Mouse (Mus musculus): ENCODE measurements around the gene Rasa3. TPM values are rescaled to one million over a fixed set of nuclear protein-coding genes. Genes with fewer than 3 reads are reported as not detected.
A peak's percentile ranks its signal among the peaks of the same experiment; 100 is the strongest.

Gene Rasa3
- 9.8 and 9.9 TPM in 2 replicates for polyA plus RNA-seq (2015; fragmentation: Nextera tagmentation; extraction: Ambion mirVana)

GRCm38 (mm10) chr8:13677413-13677883 lies at the start of gene Rasa3:
TSS of gene Rasa3 (minus strand) at chr8:13677603.
- Histone ChIP-seq H3K4me3 (ENCODE audit: low read depth, low read length) (peak within 1 kb of the TSS; percentile 75), H3K4me1 (replicated peaks; ENCODE audit: control insufficient read depth, insufficient read depth, low read length) (no peaks in the 10 kb centered on the region), H3K4me2 (replicated peaks; ENCODE audit: low read depth) (peak within 1 kb of the TSS; percentile 97), H3K27ac (ENCODE audit: low read depth, low read length) (peak within 1 kb of the TSS; percentile 67), H3K27me3 (replicated peaks; ENCODE audit: control insufficient read depth, insufficient read depth, low read length) (0 out of 2 replicates have a peak, but pooled peaks cover 6% of the 10 kb centered on the region), H3K9ac (ENCODE audit: low read depth, low read length) (peak within 1 kb of the TSS; percentile 70), H3K9me3 (ENCODE audit: control insufficient read depth) (no peaks in the 10 kb centered on the region), H3K36me3 (ENCODE audit: control insufficient read depth, insufficient read depth) (no peaks in the 10 kb centered on the region)
- no peak for TF ChIP-seq CTCF (IDR thresholded peaks at IDR 0.05; ENCODE audit: low read depth)
- under 1% methylated on average over 42 of the region's 42 CpGs for WGBS
- ATAC-seq, result peak; percentile 96

GRCm38 (mm10) chr8:13725722-13726121 lies 48.3 kb upstream of the Rasa3 start:
- Histone ChIP-seq H3K27ac (ENCODE audit: low read depth, low read length) (no peak overlapping the region), H3K4me1 (replicated peaks; ENCODE audit: control insufficient read depth, insufficient read depth, low read length) (no peaks in the 10 kb centered on the region), H3K9ac (ENCODE audit: low read depth, low read length) (no peak overlapping the region), H3K4me2 (replicated peaks; ENCODE audit: low read depth) (no peak overlapping the region), H3K4me3 (ENCODE audit: low read depth, low read length) (no peak overlapping the region), H3K27me3 (replicated peaks; ENCODE audit: control insufficient read depth, insufficient read depth, low read length) (no peaks in the 10 kb centered on the region), H3K9me3 (ENCODE audit: control insufficient read depth) (no peaks in the 10 kb centered on the region), H3K36me3 (ENCODE audit: control insufficient read depth, insufficient read depth) (no peaks in the 10 kb centered on the region)
- no peak for ATAC-seq
- peak; percentile 70 for TF ChIP-seq CTCF (IDR thresholded peaks at IDR 0.05; ENCODE audit: low read depth)

DNA sequence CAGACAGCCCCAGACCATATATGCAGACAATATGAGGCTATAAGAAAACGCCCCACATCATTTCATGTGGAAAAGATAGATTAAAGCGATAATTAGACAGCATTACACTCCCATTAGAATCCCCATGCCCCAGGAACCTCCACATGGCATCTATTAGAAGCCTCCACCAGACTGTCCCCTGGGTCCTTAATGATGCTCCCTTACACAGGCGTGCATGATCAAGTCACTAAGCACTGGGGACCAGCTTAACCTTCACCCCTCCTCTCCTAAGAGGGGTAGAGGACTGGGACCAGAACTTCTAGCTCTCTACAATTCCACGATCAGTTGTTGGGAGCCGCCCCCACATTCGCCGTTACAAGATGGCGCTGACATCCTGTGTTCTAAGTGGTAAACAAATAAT lies 41.6 kb upstream of the Rasa3 start:
- no peaks in the 10 kb centered on the region for H3K9me3 ChIP-seq (ENCODE audit: control insufficient read depth)
- ATAC-seq, result no peak
- no peaks in the 10 kb centered on the region for H3K4me1 ChIP-seq (replicated peaks; ENCODE audit: control insufficient read depth, insufficient read depth, low read length)
- WGBS, result 94% methylated on average over 8 of the region's 8 CpGs
- no peak for TF ChIP-seq CTCF (IDR thresholded peaks at IDR 0.05; ENCODE audit: low read depth)
- H3K27ac ChIP-seq (ENCODE audit: low read depth, low read length), result no peak overlapping the region
- H3K36me3 ChIP-seq (ENCODE audit: control insufficient read depth, insufficient read depth), result no peaks in the 10 kb centered on the region
- H3K27me3 ChIP-seq (replicated peaks; ENCODE audit: control insufficient read depth, insufficient read depth, low read length), result no peaks in the 10 kb centered on the region
- no peak overlapping the region for H3K4me2 ChIP-seq (replicated peaks; ENCODE audit: low read depth)
- H3K9ac ChIP-seq (ENCODE audit: low read depth, low read length), result no peak overlapping the region
- no peak overlapping the region for H3K4me3 ChIP-seq (ENCODE audit: low read depth, low read length)

GRCm38 (mm10) chr8:13708514-13708913 lies 31.1 kb upstream of the Rasa3 start:
- no peak for TF ChIP-seq CTCF (IDR thresholded peaks at IDR 0.05; ENCODE audit: low read depth)
- WGBS, result 88% methylated on average over 5 of the region's 5 CpGs
- Histone ChIP-seq H3K36me3 (ENCODE audit: control insufficient read depth, insufficient read depth) (no peaks in the 10 kb centered on the region), H3K4me1 (replicated peaks; ENCODE audit: control insufficient read depth, insufficient read depth, low read length) (no peaks in the 10 kb centered on the region), H3K9me3 (ENCODE audit: control insufficient read depth) (no peaks in the 10 kb centered on the region), H3K9ac (ENCODE audit: low read depth, low read length) (no peak overlapping the region), H3K4me2 (replicated peaks; ENCODE audit: low read depth) (no peak overlapping the region), H3K27me3 (replicated peaks; ENCODE audit: control insufficient read depth, insufficient read depth, low read length) (no peaks in the 10 kb centered on the region), H3K4me3 (ENCODE audit: low read depth, low read length) (no peak overlapping the region), H3K27ac (ENCODE audit: low read depth, low read length) (no peak overlapping the region)
- ATAC-seq, result no peak

- TF ChIP-seq CTCF (IDR thresholded peaks at IDR 0.05; ENCODE audit: low read depth), result no peak
- H3K4me2 ChIP-seq (replicated peaks; ENCODE audit: low read depth), result no peak overlapping the region
- H3K9ac ChIP-seq (ENCODE audit: low read depth, low read length), result no peak overlapping the region
- no peaks in the 10 kb centered on the region for H3K9me3 ChIP-seq (ENCODE audit: control insufficient read depth)
- ATAC-seq, result no peak
- no peaks in the 10 kb centered on the region for H3K27me3 ChIP-seq (replicated peaks; ENCODE audit: control insufficient read depth, insufficient read depth, low read length)
- H3K4me3 ChIP-seq (ENCODE audit: low read depth, low read length), result no peak overlapping the region
- H3K27ac ChIP-seq (ENCODE audit: low read depth, low read length), result no peak overlapping the region
- H3K36me3 ChIP-seq (ENCODE audit: control insufficient read depth, insufficient read depth), result no peaks in the 10 kb centered on the region
- no peaks in the 10 kb centered on the region; the same call in 1 of the 2 replicates for H3K4me1 ChIP-seq (replicated peaks; ENCODE audit: control insufficient read depth, insufficient read depth, low read length)
- 81% methylated on average over 5 of the region's 5 CpGs for WGBS
Observed at GRCm38 (mm10) chr8:13706918-13707317, 29.5 kb upstream of the Rasa3 start.

- Histone ChIP-seq H3K9me3 (ENCODE audit: control insufficient read depth) (no peaks in the 10 kb centered on the region), H3K36me3 (ENCODE audit: control insufficient read depth, insufficient read depth) (no peaks in the 10 kb centered on the region), H3K27me3 (replicated peaks; ENCODE audit: control insufficient read depth, insufficient read depth, low read length) (no peaks in the 10 kb centered on the region), H3K4me1 (replicated peaks; ENCODE audit: control insufficient read depth, insufficient read depth, low read length) (no peaks in the 10 kb centered on the region; the same call in 1 of the 2 replicates), H3K9ac (ENCODE audit: low read depth, low read length) (no peak within 1 kb of the TSS), H3K4me2 (replicated peaks; ENCODE audit: low read depth) (no peak within 1 kb of the TSS), H3K4me3 (ENCODE audit: low read depth, low read length) (no peak within 1 kb of the TSS), H3K27ac (ENCODE audit: low read depth, low read length) (no peak within 1 kb of the TSS)
- TF ChIP-seq CTCF (IDR thresholded peaks at IDR 0.05; ENCODE audit: low read depth), result no peak
- ATAC-seq, result no peak
- 26% methylated on average over 5 of the region's 5 CpGs for whole genome bisulfite sequencing
Observed at GRCm38 (mm10) chr8:13705668-13706067, 28.3 kb upstream of the Rasa3 start, which contains the start of gene Cfap97d2. TSS of gene Cfap97d2 (plus strand) at chr8:13705889.

DNA sequence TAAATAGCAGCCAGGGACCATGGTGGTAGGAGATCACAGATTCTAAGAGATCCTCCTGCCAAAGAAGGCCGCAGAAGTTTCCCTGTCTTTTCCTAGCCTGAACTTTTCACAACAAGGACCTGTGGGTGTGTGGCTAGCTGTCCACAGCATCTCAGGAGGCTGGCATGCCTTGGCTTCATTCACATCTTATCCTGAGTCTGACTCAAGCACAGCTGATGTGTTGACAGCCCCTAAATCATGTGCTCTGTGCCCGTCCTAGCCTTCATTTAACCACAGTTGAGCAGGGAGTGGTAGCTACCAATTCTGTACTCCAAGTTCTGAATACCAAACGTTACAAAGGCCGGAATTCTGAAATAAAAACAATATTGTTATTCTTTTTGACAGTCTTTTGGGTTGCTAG lies 26.9 kb upstream of the Rasa3 start:
- no peaks in the 10 kb centered on the region for H3K27me3 ChIP-seq (replicated peaks; ENCODE audit: control insufficient read depth, insufficient read depth, low read length)
- H3K4me3 ChIP-seq (ENCODE audit: low read depth, low read length), result no peak overlapping the region
- no peak for TF ChIP-seq CTCF (IDR thresholded peaks at IDR 0.05; ENCODE audit: low read depth)
- no peak overlapping the region for H3K9ac ChIP-seq (ENCODE audit: low read depth, low read length)
- H3K36me3 ChIP-seq (ENCODE audit: control insufficient read depth, insufficient read depth), result no peaks in the 10 kb centered on the region
- H3K27ac ChIP-seq (ENCODE audit: low read depth, low read length), result no peak overlapping the region
- 86% methylated on average over 4 of the region's 4 CpGs for WGBS
- no peaks in the 10 kb centered on the region; the same call in 1 of the 2 replicates for H3K4me1 ChIP-seq (replicated peaks; ENCODE audit: control insufficient read depth, insufficient read depth, low read length)
- H3K9me3 ChIP-seq (ENCODE audit: control insufficient read depth), result no peaks in the 10 kb centered on the region
- ATAC-seq, result no peak
- no peak overlapping the region for H3K4me2 ChIP-seq (replicated peaks; ENCODE audit: low read depth)
